Mouse (Mus musculus): ENCODE measurements around the gene Catip. TPM values are rescaled to one million over a fixed set of nuclear protein-coding genes. Genes with fewer than 3 reads are reported as not detected.
A peak's percentile ranks its signal among the peaks of the same experiment; 100 is the strongest.

The Catip gene
- polyA plus RNA-seq, 1 experiment: 0.60 TPM

DNA sequence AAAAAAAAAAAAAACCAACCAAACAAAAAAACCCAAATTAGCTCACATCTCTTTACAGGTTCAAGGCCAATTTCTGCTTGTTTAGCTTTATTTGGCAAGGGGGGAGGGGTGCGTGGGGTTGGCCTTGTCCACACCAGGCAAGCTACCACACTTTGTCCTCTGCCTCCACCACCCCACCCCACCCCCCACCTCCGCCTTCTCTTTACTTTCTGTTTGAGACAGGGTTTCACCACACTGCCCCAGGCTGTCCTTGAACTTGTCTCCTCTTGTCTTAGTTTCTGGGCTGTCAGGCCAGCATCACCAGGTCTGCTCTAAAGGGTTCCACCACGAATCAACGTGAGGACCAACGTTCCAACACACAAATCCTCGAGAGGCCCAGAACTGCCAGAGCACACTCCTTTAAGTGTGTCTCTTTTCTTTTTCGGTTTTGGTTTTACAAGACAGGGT lies 17.2 kb downstream of the Catip start:
- H3K4me1 ChIP-seq (ENCODE audit: control insufficient read depth, insufficient read depth, low read length): peaks cover 52% of the 10 kb centered on the region
- peak overlapping the region; percentile 5; the same call in 1 of the 2 replicates for H3K27ac ChIP-seq (ENCODE audit: insufficient read depth, low read depth, low read length)
- TF ChIP-seq CTCF (IDR thresholded peaks at IDR 0.05; ENCODE audit: low read depth, low read length) (no peak), POLR2A (IDR thresholded peaks at IDR 0.05; ENCODE audit: borderline replicate concordance, low read depth, low read length) (no peak)
- H3K4me3 ChIP-seq (ENCODE audit: insufficient read depth, low read length): no peak overlapping the region

DNA sequence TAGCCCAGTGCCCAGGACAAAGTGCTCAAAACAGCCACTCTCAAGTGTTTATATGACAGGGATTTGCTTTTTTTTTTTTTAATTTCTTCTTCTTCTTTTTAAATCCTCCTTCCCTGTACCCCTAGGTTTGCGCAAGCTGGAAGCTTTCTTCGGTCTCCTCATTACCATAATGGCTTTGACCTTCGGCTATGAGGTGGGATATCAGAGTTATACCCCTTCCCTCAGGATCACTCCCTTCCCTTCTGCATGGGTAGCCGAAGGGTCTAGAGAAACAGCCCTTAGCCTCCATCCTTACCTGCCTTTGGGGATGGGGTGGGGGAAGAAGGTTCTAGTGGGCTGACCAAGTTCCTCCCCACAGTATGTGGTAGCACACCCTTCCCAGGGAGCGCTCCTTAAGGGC lies 18.6 kb downstream of the Catip start:
- Histone ChIP-seq H3K27ac (ENCODE audit: insufficient read depth, low read depth, low read length) (peak overlapping the region; percentile 17; the same call in 1 of the 2 replicates), H3K4me3 (ENCODE audit: insufficient read depth, low read length) (no peak overlapping the region), H3K4me1 (ENCODE audit: control insufficient read depth, insufficient read depth, low read length) (peaks cover 45% of the 10 kb centered on the region)
- TF ChIP-seq CTCF (IDR thresholded peaks at IDR 0.05; ENCODE audit: low read depth, low read length) (no peak), POLR2A (IDR thresholded peaks at IDR 0.05; ENCODE audit: borderline replicate concordance, low read depth, low read length) (no peak)

DNA sequence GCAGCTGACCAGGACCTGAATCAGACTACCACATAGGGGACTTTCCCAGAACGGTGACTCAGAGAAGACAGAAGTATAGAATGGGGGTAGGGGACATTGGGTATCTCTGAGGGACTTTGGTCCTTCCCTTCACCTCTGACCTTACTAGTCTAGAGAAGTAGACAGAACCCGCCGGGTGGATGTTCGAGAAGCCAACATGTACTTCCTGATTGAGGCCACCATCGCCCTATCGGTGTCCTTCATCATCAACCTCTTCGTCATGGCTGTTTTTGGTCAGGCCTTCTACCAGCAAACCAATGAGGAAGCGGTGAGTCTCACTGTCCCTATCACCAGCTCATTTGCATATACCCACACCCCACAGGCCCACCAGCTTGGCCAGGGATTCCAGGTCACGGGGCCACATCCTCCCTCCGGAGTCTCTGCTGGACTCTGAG lies 19.7 kb downstream of the Catip start:
- TF ChIP-seq CTCF (IDR thresholded peaks at IDR 0.05; ENCODE audit: low read depth, low read length): no peak
- TF ChIP-seq POLR2A (IDR thresholded peaks at IDR 0.05; ENCODE audit: borderline replicate concordance, low read depth, low read length): no peak
- Histone ChIP-seq H3K27ac (ENCODE audit: insufficient read depth, low read depth, low read length) (0 out of 2 replicates have a peak overlapping the region, but pooled peaks have one; percentile 1), H3K4me1 (ENCODE audit: control insufficient read depth, insufficient read depth, low read length) (peaks cover 47% of the 10 kb centered on the region), H3K4me3 (ENCODE audit: insufficient read depth, low read length) (no peak overlapping the region)

DNA sequence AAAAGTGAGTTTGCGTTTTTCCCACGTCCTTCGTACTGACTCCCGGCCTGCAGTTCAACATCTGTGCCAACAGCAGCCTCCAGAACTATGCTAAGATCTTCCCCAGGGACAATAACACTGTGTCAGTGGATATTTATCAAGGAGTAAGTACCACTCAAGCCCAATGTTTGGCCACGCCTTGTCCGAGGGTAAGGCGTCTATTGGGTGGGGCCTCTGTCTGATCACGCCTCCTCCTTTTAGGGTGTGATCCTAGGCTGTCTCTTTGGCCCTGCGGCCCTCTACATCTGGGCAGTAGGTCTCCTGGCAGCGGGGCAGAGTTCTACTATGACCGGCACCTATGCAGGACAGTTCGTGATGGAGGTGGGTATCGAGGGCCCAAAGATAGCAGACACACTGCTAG lies 21.5 kb downstream of the Catip start:
- Histone ChIP-seq H3K27ac (ENCODE audit: insufficient read depth, low read depth, low read length) (no peak overlapping the region), H3K4me1 (ENCODE audit: control insufficient read depth, insufficient read depth, low read length) (peaks cover 46% of the 10 kb centered on the region), H3K4me3 (ENCODE audit: insufficient read depth, low read length) (no peak overlapping the region)
- TF ChIP-seq CTCF (IDR thresholded peaks at IDR 0.05; ENCODE audit: low read depth, low read length) (no peak), POLR2A (IDR thresholded peaks at IDR 0.05; ENCODE audit: borderline replicate concordance, low read depth, low read length) (no peak)

DNA sequence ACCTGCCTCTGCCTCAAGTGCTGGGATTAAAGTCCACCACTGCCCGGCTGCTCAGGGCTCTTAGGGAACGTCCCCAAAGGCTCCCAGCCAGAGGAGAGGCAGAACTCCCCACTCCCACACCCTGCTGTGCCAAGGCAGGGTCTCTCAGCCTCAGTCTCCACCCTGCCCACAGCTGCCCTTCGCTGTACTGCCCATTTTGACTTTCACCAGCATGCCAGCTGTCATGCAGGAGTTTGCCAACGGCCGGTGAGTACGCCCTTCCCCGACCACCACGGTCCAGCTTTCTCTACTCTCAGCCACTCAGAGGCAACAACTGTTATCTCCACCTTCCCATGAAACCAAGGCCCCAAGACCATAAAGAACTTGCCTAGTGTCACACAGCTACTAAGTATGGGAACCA lies 22.6 kb downstream of the Catip start:
- Histone ChIP-seq H3K27ac (ENCODE audit: insufficient read depth, low read depth, low read length) (no peak overlapping the region), H3K4me3 (ENCODE audit: insufficient read depth, low read length) (no peak overlapping the region), H3K4me1 (ENCODE audit: control insufficient read depth, insufficient read depth, low read length) (peaks cover 37% of the 10 kb centered on the region)
- no peak for TF ChIP-seq CTCF (IDR thresholded peaks at IDR 0.05; ENCODE audit: low read depth, low read length)

DNA sequence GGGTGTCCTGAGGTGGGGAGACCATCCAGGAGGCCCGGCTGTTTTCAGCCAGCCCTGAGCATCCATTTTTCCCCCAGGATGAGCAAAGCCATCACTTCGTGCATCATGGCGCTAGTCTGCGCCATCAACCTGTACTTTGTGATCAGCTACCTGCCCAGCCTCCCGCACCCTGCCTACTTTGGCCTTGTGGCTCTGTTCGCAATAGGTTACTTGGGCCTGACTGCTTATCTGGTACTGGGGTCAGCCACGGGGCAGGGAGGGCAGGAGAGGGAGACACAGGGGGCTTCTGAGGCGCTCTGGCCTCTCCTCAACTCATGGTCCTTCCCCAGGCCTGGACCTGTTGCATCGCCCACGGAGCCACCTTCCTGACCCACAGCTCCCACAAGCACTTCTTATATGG lies 23.2 kb downstream of the Catip start:
- TF ChIP-seq POLR2A (IDR thresholded peaks at IDR 0.05; ENCODE audit: borderline replicate concordance, low read depth, low read length) (no peak), CTCF (IDR thresholded peaks at IDR 0.05; ENCODE audit: low read depth, low read length) (no peak)
- H3K27ac ChIP-seq (ENCODE audit: insufficient read depth, low read depth, low read length): no peak overlapping the region
- H3K4me1 ChIP-seq (ENCODE audit: control insufficient read depth, insufficient read depth, low read length): peaks cover 32% of the 10 kb centered on the region
- no peak overlapping the region for H3K4me3 ChIP-seq (ENCODE audit: insufficient read depth, low read length)

DNA sequence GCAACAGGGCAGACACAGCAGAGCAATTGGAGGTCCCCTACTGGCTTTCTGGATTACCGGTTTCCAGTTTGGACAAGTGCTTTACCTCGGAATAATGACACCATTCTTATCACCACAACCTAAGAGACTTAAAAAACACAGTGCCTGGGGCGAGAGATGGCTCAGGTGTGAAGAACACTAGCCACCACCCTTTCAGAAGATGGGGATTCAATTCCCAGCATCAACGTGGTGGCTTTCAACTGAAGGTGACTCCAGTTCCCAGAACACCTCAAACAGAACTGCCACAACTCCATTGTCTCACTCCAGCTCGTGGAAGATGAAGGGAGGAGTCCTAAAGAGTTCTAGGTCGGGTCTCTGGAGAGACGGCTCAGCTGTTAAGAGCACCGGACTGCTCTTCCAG lies 23.6 kb downstream of the Catip start:
- no peak overlapping the region for H3K27ac ChIP-seq (ENCODE audit: insufficient read depth, low read depth, low read length)
- no peak overlapping the region for H3K4me3 ChIP-seq (ENCODE audit: insufficient read depth, low read length)
- peaks cover 27% of the 10 kb centered on the region for H3K4me1 ChIP-seq (ENCODE audit: control insufficient read depth, insufficient read depth, low read length)
- no peak for TF ChIP-seq POLR2A (IDR thresholded peaks at IDR 0.05; ENCODE audit: borderline replicate concordance, low read depth, low read length)
- TF ChIP-seq CTCF (IDR thresholded peaks at IDR 0.05; ENCODE audit: low read depth, low read length): no peak

DNA sequence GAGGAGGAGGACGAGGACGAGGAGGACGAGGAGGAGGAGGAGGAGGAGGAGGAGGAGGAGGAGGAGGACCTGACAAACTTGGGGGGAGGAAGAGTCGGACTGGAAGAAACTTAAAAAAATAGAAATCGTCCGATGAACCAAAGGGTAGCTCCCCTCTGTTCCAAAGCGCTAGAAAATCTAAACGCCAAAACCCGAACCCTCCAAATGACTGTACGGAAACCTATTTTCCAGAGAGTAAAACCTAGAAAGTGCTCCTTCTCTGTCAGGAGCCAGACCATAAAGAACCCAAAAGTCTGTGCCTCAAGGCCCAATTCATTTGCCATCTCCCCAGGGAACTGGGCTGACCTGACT lies 24.4 kb downstream of the Catip start:
- no peak for TF ChIP-seq POLR2A (IDR thresholded peaks at IDR 0.05; ENCODE audit: borderline replicate concordance, low read depth, low read length)
- no peak for TF ChIP-seq CTCF (IDR thresholded peaks at IDR 0.05; ENCODE audit: low read depth, low read length)
- Histone ChIP-seq H3K4me1 (ENCODE audit: control insufficient read depth, insufficient read depth, low read length) (peaks cover 24% of the 10 kb centered on the region), H3K27ac (ENCODE audit: insufficient read depth, low read depth, low read length) (peak overlapping the region; percentile 97)

DNA sequence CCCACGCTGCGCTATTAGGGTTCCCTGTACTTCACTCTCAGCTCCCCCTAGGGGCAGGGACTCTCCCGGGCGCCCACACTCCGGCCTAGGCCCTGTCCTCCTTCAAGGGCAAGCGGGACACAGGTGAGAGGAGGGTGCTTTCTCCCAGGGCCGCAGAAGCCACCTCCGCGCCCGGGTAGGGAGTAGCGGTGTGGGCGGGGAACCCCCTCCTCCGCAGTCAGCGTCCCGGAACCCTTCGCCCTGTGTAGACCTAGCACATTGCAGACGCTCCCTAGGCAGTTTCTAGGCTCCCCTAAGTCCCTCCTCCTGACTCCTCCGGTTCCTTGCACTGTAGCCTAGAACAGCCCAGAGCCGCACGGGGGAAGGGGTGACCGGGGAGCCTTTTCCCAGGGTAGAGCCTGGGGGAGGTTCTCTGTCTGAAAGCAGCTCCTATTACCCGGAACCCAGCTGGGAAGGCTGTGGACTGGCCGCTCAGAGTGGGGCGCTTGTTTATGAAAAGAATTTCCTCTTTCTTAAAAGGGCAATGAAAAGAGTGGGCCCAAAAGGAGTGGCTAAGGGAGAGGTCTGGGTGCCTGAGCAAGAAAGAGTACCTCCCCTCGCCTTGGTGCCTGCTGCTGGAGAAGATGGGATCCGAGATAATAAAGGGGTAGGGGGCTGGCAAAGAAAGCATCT lies 24.9 kb downstream of the Catip start:
- peaks cover 19% of the 10 kb centered on the region for H3K4me1 ChIP-seq (ENCODE audit: control insufficient read depth, insufficient read depth, low read length)
- peak overlapping the region; percentile 65 for H3K4me3 ChIP-seq (ENCODE audit: insufficient read depth, low read length)
- H3K27ac ChIP-seq (ENCODE audit: insufficient read depth, low read depth, low read length): peak overlapping the region; percentile 97
- TF ChIP-seq CTCF (IDR thresholded peaks at IDR 0.05; ENCODE audit: low read depth, low read length) (peak; percentile 42; the same call in 1 of the 2 replicates), POLR2A (IDR thresholded peaks at IDR 0.05; ENCODE audit: borderline replicate concordance, low read depth, low read length) (no peak)

More for the DNA sequence above, 24.4 kb downstream of the Catip start:
- peak overlapping the region; percentile 65 for H3K4me3 ChIP-seq (ENCODE audit: insufficient read depth, low read length)

DNA sequence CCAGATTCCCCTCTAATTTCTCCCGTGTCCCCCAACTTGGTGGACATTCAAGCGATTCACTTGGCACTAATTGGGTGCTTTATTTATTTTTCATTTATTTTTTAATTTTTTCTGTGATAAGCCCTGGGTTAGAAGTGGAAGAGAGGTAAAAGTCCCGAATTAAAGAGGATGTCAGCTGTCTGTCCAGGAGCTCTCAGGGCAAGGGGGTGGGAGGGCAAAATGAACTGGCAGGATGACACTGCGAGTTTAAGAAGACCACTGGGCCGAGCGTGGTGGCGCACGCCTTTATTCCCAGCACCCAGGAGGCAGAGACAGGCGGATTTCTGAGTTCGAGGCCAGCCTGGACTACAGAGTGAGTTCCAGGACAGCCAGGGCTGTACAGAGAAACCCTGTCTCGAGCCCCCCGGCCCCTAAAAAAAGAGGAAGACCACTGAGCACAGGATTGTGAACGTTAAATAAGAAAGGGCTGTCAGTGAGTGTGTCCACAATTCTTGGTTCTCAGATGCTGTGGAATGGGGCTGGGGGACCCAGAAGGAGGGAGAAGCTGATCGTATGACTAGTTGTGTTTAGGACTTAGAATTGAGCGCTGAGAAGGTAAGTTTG lies 25.6 kb downstream of the Catip start:
- Histone ChIP-seq H3K4me3 (ENCODE audit: insufficient read depth, low read length) (peak overlapping the region; percentile 65), H3K4me1 (ENCODE audit: control insufficient read depth, insufficient read depth, low read length) (peaks cover 15% of the 10 kb centered on the region), H3K27ac (ENCODE audit: insufficient read depth, low read depth, low read length) (peak overlapping the region; percentile 97)
- no peak for TF ChIP-seq CTCF (IDR thresholded peaks at IDR 0.05; ENCODE audit: low read depth, low read length)
- TF ChIP-seq POLR2A (IDR thresholded peaks at IDR 0.05; ENCODE audit: borderline replicate concordance, low read depth, low read length): no peak

Measured in bone marrow macrophage, adult 2 months (primary cell).